Mouse (Mus musculus) forebrain, embryonic 11.5 days (tissue): ENCODE data around the gene Gpr152. TPM values are rescaled to one million over a fixed set of nuclear protein-coding genes. Genes with fewer than 3 reads are reported as not detected.

Source experiments
- ATAC-seq: fragments of 200-750 bp; cut with Nextera tagmentation; replicated peaks from 2 replicates; pipeline ENCODE4 v1.8.0; 2017; ENCODE audit warnings: moderate TSS enrichment; ENCODE audit not compliant: low FRiP score
- DNase-seq: peaks from one replicate; pipeline ENCODE4 v3.0.0-alpha.2; 2017; ENCODE audit warnings: low spot score
- H3K27ac ChIP-seq: fragments of 300-500 bp; sonication (generic); 2 replicates; pipeline ENCODE4 v1.5.1; 2014; ENCODE audit warnings: low read depth, low read length
- H3K27me3 ChIP-seq: fragments of 300-500 bp; sonication (generic); 2 replicates; pipeline ENCODE4 v1.6.1; 2014; ENCODE audit warnings: mild to moderate bottlenecking, low read length, mixed read lengths; ENCODE audit not compliant: control insufficient read depth, insufficient read depth
- H3K36me3 ChIP-seq: fragments of 300-500 bp; sonication (generic); 2 replicates; pipeline ENCODE4 v1.6.1; 2014; ENCODE audit warnings: mild to moderate bottlenecking, low read length, moderate library complexity, mixed read lengths; ENCODE audit not compliant: control insufficient read depth, insufficient read depth
- H3K4me1 ChIP-seq: fragments of 300-500 bp; sonication (generic); replicated peaks from 2 replicates; pipeline ENCODE4 v1.6.1; 2014; ENCODE audit warnings: low read length, mixed read lengths; ENCODE audit not compliant: control insufficient read depth, insufficient read depth
- H3K4me2 ChIP-seq: fragments of 300-500 bp; sonication (generic); 2 replicates; pipeline ENCODE4 v1.6.1; 2014; ENCODE audit warnings: low read depth, mild to moderate bottlenecking, low read length, moderate library complexity, mixed read lengths; ENCODE audit not compliant: severe bottlenecking
- H3K4me3 ChIP-seq: fragments of 300-500 bp; sonication (generic); 2 replicates; pipeline ENCODE4 v1.5.1; 2014; ENCODE audit warnings: low read depth, low read length
- H3K9ac ChIP-seq: fragments of 300-500 bp; sonication (generic); 2 replicates; pipeline ENCODE4 v1.6.1; 2014; ENCODE audit warnings: low read length
- H3K9me3 ChIP-seq: fragments of 300-500 bp; sonication (generic); 2 replicates; pipeline ENCODE4 v1.6.1; 2016; ENCODE audit warnings: low read length, mixed read lengths; ENCODE audit not compliant: control insufficient read depth
- WGBS: fragments of 180-500 bp; shearing (Covaris S2); extraction: QIAGEN DNeasy Blood & Tissue Kit; methylation state at CpG from one replicate; pipeline ENCODE4 v1.1.7; 2014; 5-methylcytosine and 5-hydroxymethylcytosine counted together
- polyA plus RNA-seq: library from polyadenylated mRNA; unstranded; fragments of >200 nt; fragmentation: Nextera tagmentation; extraction: Ambion mirVana; gene quantifications from 2 replicates; pipeline ENCODE4 v1.2.1, GENCODE M21; 2014

Gpr152 gene
- polyA plus RNA-seq, 1 experiment from 2014 or later, result not detected

DNA sequence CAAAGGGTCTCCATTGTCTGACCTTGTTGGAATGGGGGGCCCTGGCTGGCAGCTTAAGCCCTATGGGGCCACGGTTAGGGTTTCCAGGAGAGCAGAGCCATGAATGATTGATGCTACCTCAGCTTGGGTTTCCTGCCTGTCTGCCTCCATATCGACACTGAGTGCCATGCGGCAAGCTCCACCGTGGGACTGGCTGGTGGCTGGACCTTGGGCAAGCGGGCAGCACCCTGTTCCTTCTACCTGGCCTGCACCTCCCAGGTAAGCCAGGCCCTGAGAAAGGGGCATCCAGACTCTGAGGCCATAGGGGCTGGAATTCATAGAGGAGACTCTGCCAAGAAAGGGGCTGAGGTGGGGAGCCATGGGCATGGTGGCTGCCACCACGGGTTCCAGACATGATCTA lies 560 bp downstream of the Gpr152 start:
- Histone ChIP-seq H3K27ac (no peak overlapping the region), H3K4me2 (no peak overlapping the region), H3K27me3 (no peaks in the 10 kb centered on the region), H3K9me3 (no peaks in the 10 kb centered on the region), H3K9ac (no peak overlapping the region), H3K36me3 (no peaks in the 10 kb centered on the region), H3K4me3 (no peak overlapping the region), H3K4me1 (no peaks in the 10 kb centered on the region)
- ATAC-seq (no peak), DNase-seq (no peak)
- WGBS, result 86% methylated on average over 6 of the region's 6 CpGs

GRCm38 (mm10) chr19:4142416-4143173 lies 3.0 kb downstream of the Gpr152 start:
- Histone ChIP-seq H3K9me3 (no peaks in the 10 kb centered on the region; the same call in 1 of the 2 replicates), H3K27ac (no peak overlapping the region), H3K27me3 (no peaks in the 10 kb centered on the region), H3K4me3 (no peak overlapping the region), H3K9ac (no peak overlapping the region), H3K36me3 (no peaks in the 10 kb centered on the region), H3K4me1 (no peaks in the 10 kb centered on the region; the same call in 1 of the 2 replicates), H3K4me2 (no peak overlapping the region)
- ATAC-seq (no peak), DNase-seq (no peak)
- 93% methylated on average over 18 of the region's 18 CpGs for WGBS

- Histone ChIP-seq H3K9ac (no peak within 1 kb of the TSS), H3K4me3 (no peak within 1 kb of the TSS), H3K4me1 (peaks cover 3% of the 10 kb centered on the region), H3K27ac (no peak within 1 kb of the TSS), H3K27me3 (no peaks in the 10 kb centered on the region), H3K9me3 (no peaks in the 10 kb centered on the region; the same call in 1 of the 2 replicates), H3K36me3 (no peaks in the 10 kb centered on the region), H3K4me2 (no peak within 1 kb of the TSS)
- ATAC-seq, result no peak
- DNase-seq, result no peak
- 86% methylated on average over 7 of the region's 7 CpGs for WGBS
Measured at GRCm38 (mm10) chr19:4143759-4144268, 4.2 kb downstream of the Gpr152 start, which contains the start of gene Cabp4. Gene Cabp4, minus strand, starts transcription at chr19:4144033.

DNA sequence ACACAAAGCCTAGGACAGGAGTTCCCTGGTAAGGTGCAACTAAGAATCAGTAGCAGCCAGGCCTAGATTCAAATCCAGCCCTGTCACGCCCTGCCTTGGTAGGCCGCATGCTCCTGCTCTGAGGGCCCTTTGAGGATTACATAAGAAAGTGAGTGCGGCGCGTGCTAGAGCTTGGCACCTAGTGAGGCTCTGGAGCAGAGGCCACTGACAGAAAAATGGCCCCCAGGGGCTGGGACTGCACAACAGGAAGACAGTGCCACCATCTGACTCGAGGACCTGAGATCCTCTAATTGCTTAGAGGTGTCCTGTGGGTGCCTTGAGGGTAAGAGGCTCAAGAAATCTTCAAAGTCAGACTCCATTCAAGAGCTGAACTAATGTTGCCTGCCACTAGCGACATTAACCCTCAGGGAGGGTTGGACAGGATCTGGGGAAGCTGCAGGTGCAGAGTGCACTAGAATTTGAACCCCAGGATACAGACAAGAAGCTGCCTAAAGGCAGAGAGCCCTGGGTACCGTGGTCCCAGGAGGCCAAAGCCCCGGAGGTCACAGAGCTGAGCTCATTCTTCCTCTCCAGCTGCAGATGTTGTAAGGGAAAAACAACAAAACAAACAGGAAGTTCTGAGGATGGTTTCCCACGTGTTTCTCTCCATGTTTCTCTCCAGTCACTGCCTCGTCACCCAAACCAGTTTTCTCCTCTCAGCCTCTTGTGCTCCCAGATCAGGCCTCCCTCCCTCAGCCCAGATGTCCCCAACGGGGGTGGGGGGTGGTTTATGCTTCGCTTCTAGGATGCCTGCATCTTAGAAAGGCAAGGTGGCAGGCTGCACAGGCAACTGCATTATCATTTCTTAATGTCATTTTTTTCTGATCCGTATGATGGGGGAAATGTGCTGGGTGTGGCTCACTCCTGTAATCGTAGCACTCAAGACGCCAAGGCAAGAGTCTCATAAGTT lies 5.2 kb downstream of the Gpr152 start:
- Histone ChIP-seq H3K9me3 (no peaks in the 10 kb centered on the region; the same call in 1 of the 2 replicates), H3K36me3 (no peaks in the 10 kb centered on the region), H3K27ac (no peak overlapping the region), H3K4me1 (peaks cover 7% of the 10 kb centered on the region), H3K9ac (no peak overlapping the region), H3K4me3 (no peak overlapping the region), H3K4me2 (no peak overlapping the region), H3K27me3 (no peaks in the 10 kb centered on the region)
- DNase-seq, result no peak
- ATAC-seq, result no peak
- 87% methylated on average over 16 of the region's 16 CpGs for WGBS

DNA sequence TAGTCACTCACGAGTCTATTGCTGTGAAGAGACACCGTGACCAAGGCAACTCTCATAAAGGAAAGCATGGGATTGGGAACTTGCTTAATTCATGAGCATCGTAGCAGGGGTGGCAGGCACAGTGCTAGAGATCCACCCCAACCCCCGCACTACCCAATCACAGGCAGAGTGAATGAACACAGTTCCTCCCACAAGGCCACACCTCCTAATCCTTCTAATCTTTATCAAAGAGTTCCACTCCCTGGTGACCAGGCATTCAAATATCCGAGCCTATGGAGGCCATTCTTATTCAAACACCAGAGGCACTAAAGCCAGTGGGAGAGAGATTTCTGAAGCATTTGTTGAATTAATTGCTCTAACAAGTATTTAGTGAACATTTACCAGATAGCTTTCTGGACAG lies 6.3 kb downstream of the Gpr152 start:
- WGBS, result 87% methylated on average over 5 of the region's 5 CpGs
- no peaks in the 10 kb centered on the region; the same call in 1 of the 2 replicates for H3K9me3 ChIP-seq
- no peak overlapping the region for H3K4me2 ChIP-seq
- no peaks in the 10 kb centered on the region for H3K27me3 ChIP-seq
- no peak overlapping the region for H3K9ac ChIP-seq
- H3K4me3 ChIP-seq, result no peak overlapping the region
- H3K4me1 ChIP-seq, result peaks cover 7% of the 10 kb centered on the region
- no peak for DNase-seq
- no peak for ATAC-seq
- H3K36me3 ChIP-seq, result no peaks in the 10 kb centered on the region
- H3K27ac ChIP-seq, result no peak overlapping the region

DNA sequence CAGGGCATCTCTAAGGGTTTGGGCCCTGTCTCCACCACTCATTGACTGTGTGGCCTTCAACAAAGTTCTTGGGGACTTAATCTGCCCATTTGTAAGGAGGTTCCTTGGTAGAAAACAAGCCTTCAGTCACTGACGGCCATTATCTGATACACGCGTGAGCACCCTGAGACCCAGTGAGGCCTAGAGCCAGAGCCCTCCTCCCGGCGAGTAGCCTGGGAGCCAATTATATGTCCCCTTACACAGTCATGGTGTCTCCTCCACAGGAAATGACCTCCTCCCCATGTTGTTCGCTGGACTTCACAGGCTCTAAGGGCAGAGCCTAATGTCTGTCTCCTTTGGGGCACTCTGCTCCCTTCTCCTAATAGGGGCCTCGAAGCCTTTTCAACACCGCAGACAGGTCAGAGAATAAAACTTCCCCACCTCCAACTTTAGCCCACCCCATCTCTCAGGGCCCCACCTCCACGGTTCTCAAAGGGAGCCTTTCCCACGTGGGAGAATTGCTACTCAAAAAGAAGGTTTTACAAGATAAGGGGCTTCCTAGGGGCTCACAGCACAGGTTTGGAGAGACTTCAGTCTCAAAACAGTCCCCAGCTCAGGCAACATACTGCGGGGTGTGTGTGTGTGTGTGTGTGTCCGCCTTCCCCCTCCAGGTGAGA lies 6.9 kb downstream of the Gpr152 start:
- Histone ChIP-seq H3K9ac (no peak overlapping the region), H3K4me3 (no peak overlapping the region), H3K27ac (no peak overlapping the region), H3K36me3 (no peaks in the 10 kb centered on the region), H3K4me1 (peaks cover 7% of the 10 kb centered on the region), H3K4me2 (no peak overlapping the region), H3K9me3 (no peaks in the 10 kb centered on the region; the same call in 1 of the 2 replicates), H3K27me3 (no peaks in the 10 kb centered on the region)
- WGBS, result 62% methylated on average over 12 of the region's 12 CpGs
- no peak for ATAC-seq
- DNase-seq, result no peak

DNA sequence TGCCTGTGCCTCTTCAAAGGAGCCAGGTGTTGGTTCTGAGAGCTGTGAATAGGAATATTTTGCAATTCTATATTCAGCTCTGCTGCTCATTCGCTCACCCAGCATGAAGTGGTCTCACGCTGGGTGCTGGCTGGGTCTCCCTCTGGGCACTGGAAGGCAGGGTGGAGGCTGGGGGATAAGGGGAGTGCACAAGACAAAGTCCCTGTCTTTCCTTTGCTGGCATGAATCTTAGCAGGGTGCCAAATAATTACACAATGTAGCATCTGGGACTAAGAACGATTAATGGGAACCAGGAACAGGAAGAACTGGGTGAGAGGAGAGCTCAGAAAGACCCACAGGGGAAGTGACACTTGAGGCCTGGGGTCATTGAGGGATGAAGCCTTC lies 7.4 kb downstream of the Gpr152 start:
- ATAC-seq (no peak), DNase-seq (no peak)
- no peak overlapping the region for H3K27ac ChIP-seq
- no peak overlapping the region for H3K4me2 ChIP-seq
- H3K4me1 ChIP-seq, result peaks cover 7% of the 10 kb centered on the region
- H3K36me3 ChIP-seq, result no peaks in the 10 kb centered on the region
- no peaks in the 10 kb centered on the region for H3K27me3 ChIP-seq
- 48% methylated on average over 3 of the region's 3 CpGs for WGBS
- no peaks in the 10 kb centered on the region; the same call in 1 of the 2 replicates for H3K9me3 ChIP-seq
- H3K4me3 ChIP-seq, result no peak overlapping the region
- no peak overlapping the region for H3K9ac ChIP-seq
